Mouse (Mus musculus) right cerebral cortex, adult 18-20 months (tissue): ENCODE data around the gene Prcp.

Experiments
- DNase-seq: peaks from one replicate; pipeline ENCODE4 v3.0.0; 2022; ENCODE audit warnings: mixed read lengths

The Prcp gene

GRCm38 (mm10) chr7:92874116-92874675, at the start of gene Prcp, which contains the start of gene Ddias:
TSS of gene Prcp (plus strand) at chr7:92874470.
TSS of gene Ddias (minus strand) at chr7:92874247.
- peak; percentile 90 for DNase-seq

- no peak for DNase-seq
Measured at GRCm38 (mm10) chr7:92826248-92826647, 48.0 kb upstream of the Prcp start.

- peak; percentile 25 for DNase-seq
Measured at GRCm38 (mm10) chr7:92827981-92828380, 46.3 kb upstream of the Prcp start.

- no peak for DNase-seq
Measured at GRCm38 (mm10) chr7:92832395-92832794, 41.9 kb upstream of the Prcp start.

- no peak for DNase-seq
Measured at GRCm38 (mm10) chr7:92834391-92834790, 39.9 kb upstream of the Prcp start.

- no peak for DNase-seq
Measured at GRCm38 (mm10) chr7:92836447-92836846, 37.8 kb upstream of the Prcp start.

- DNase-seq, result no peak
Measured at GRCm38 (mm10) chr7:92837226-92837625, 37.0 kb upstream of the Prcp start.

GRCm38 (mm10) chr7:92837907-92838306, 36.4 kb upstream of the Prcp start:
- no peak for DNase-seq

- no peak for DNase-seq
Measured at GRCm38 (mm10) chr7:92842254-92842653, 32.0 kb upstream of the Prcp start.

- DNase-seq, result no peak
Measured at GRCm38 (mm10) chr7:92848246-92848645, 26.0 kb upstream of the Prcp start.

GRCm38 (mm10) chr7:92866526-92866925, 7.7 kb upstream of the Prcp start:
- DNase-seq, result no peak

GRCm38 (mm10) chr7:92870161-92870560, 4.1 kb upstream of the Prcp start:
- no peak for DNase-seq

GRCm38 (mm10) chr7:92871596-92871995, 2.7 kb upstream of the Prcp start:
- DNase-seq, result no peak

- DNase-seq, result peak; percentile 92
Measured at GRCm38 (mm10) chr7:92874761-92875408, 615 bp downstream of the Prcp start.

- DNase-seq, result no peak
Measured at GRCm38 (mm10) chr7:92876066-92876465, 1.8 kb downstream of the Prcp start.

- DNase-seq, result no peak
Measured at GRCm38 (mm10) chr7:92876538-92876937, 2.3 kb downstream of the Prcp start.

GRCm38 (mm10) chr7:92878575-92879285, 4.5 kb downstream of the Prcp start:
- DNase-seq, result no peak

- no peak for DNase-seq
Measured at GRCm38 (mm10) chr7:92883850-92884716, 9.8 kb downstream of the Prcp start.

- no peak for DNase-seq
Measured at GRCm38 (mm10) chr7:92884998-92885660, 10.9 kb downstream of the Prcp start.

- DNase-seq, result no peak
Measured at GRCm38 (mm10) chr7:92886801-92887200, 12.5 kb downstream of the Prcp start.

GRCm38 (mm10) chr7:92887230-92887629, 13.0 kb downstream of the Prcp start:
- no peak for DNase-seq

GRCm38 (mm10) chr7:92890211-92890610, 15.9 kb downstream of the Prcp start:
- no peak for DNase-seq
